Mouse (Mus musculus) gastrocnemius, postnatal 25 days (tissue): ENCODE results near the gene Strn4. TPM values are rescaled to one million over a fixed set of nuclear protein-coding genes. Genes with fewer than 3 reads are reported as not detected.
A peak's percentile ranks its signal among the peaks of the same experiment; 100 is the strongest.

ENCODE experiments used
- DNase-seq: peaks from one replicate; pipeline ENCODE4 v3.0.0; 2022
- long read RNA-seq, 2 experiments: library from polyadenylated mRNA; stranded (forward); transcript quantifications; one replicate each; pipeline ENCODE4 v2.0.0; 2021
- total RNA-seq, 2 experiments: library from RNA; stranded (reverse); gene quantifications; 1 replicate in 1 of 2; 2 replicates in 1 of 2; pipeline ENCODE4 v1.2.3; 2021

Gene Strn4
- 10 to 100 TPM; 13.2 to 22.4 TPM for total RNA-seq
- long read RNA-seq, experiment 1, transcript Strn4-201 (18 exons, 3,535 nt), result major isoform, 5 of 11 reads
- long read RNA-seq, experiment 1, partial matches to known transcripts, result 1 of 11 reads
- long read RNA-seq, experiment 1, other reads (novel, unspliced or antisense), result 1 of 11 reads
- long read RNA-seq, experiment 2, transcript Strn4-202 (18 exons, 3,082 nt), result minor isoform, 6 of 29 reads
- long read RNA-seq, experiment 2, transcript Strn4-201 (18 exons, 3,535 nt), result major isoform, 12 of 29 reads
- long read RNA-seq, experiment 2, partial matches to known transcripts, result 7 of 29 reads
- long read RNA-seq, experiment 2, other reads (novel, unspliced or antisense), result 4 of 29 reads

- no peak for DNase-seq
These were observed at the start of gene Strn4 for GRCm38 (mm10) chr7:16815351-16815941. TSS of gene Strn4 (plus strand) at chr7:16815889.

- DNase-seq, result no peak
These were observed 49.2 kb upstream of the Strn4 start for GRCm38 (mm10) chr7:16766443-16766842.

GRCm38 (mm10) chr7:16775888-16776287 is 39.8 kb upstream of the Strn4 start:
- DNase-seq, result no peak

DNA sequence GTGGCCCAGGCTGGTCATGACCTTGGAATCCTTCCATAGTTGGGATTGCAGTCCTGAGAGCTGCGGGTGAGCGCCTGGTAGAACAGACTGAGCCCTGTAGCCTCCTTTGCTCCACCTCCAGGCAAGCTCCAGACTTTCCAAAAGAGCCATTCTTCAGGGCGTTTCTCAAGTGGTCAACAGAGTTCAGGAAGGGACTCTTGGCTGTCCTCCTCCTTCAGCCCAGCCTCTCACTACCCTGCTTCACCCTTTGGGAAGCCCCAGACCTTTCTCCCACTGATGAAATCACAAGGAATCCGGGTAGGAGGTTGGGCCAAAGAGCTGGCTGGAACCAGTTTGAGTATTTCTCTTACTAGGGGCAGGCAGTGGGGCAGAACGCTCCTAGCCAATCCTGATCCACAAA is 35.6 kb upstream of the Strn4 start:
- DNase-seq, result peak; percentile 76

- DNase-seq, result peak; percentile 89
These were observed 34.7 kb upstream of the Strn4 start, which contains the start of gene Slc1a5 for GRCm38 (mm10) chr7:16780825-16781554. TSS of gene Slc1a5 (plus strand) at chr7:16781340.

DNA sequence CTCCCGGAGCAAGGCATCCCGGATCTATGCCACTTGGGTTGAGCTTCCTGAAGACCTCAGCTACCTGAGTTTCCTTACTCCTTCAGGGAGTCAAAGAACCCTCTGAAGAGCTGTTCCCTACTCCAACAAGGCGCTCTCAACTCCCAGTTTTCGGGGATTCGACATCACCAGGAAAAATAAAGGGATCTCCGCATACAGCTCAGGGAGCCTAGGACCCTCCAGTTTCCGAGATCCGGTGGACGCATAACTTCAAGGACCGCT is 34.2 kb upstream of the Strn4 start:
- DNase-seq, result no peak

DNA sequence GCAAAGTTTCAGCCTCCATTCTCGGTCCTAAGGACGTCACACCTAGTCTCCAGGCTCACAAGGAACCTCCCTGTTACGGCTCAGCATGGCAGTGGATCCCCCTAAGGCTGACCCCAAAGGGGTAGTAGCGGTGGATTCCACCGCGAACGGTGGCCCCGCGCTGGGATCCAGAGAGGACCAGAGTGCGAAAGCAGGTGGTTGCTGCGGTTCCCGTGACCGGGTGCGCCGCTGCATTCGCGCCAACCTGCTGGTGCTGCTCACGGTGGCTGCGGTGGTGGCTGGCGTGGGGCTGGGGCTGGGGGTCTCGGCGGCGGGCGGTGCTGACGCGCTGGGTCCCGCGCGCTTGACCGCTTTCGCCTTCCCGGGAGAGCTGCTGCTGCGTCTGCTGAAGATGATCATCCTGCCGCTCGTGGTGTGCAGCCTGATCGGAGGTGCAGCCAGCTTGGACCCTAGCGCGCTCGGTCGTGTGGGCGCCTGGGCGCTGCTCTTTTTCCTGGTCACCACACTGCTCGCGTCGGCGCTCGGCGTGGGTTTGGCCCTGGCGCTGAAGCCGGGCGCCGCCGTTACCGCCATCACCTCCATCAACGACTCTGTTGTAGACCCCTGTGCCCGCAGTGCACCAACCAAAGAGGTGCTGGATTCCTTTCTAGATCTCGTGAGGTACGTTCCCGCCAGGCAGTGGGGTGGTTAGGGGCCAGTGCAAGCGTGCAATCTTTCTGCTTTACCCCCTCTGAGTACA is 33.7 kb upstream of the Strn4 start:
- DNase-seq, result no peak

DNA sequence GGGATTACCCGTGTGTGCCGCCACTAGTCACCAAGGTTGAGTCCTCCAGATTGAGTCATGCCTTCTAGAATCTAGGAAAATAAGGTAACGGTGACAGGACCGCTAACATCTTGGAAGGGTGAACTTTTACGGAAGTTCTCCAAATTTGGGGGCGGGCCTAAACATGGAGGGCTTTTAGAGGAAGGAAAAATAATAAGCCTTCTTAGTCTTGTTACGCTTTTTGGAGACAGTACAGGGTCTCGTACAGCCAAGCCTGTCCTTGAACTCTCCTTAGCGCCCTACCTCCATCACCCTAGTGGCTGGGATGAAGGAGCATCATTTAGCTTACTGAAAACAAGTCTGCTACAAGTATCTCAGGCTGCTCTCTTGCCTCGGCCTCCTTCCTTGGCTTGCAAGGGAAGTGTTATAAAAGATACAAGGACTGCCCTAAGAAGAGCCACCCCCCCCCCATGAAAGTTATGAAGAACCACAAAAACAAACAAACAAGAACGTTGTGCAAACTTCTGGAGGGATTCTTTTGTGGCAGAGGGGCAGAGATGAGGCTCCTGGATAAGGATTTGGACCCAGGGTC is 33.0 kb upstream of the Strn4 start:
- no peak for DNase-seq

- no peak for DNase-seq
These were observed 32.4 kb upstream of the Strn4 start for GRCm38 (mm10) chr7:16783224-16783688.

- peak; percentile 48 for DNase-seq
These were observed 31.8 kb upstream of the Strn4 start for GRCm38 (mm10) chr7:16783758-16784415.

GRCm38 (mm10) chr7:16784498-16784976 is 31.2 kb upstream of the Strn4 start:
- no peak for DNase-seq

GRCm38 (mm10) chr7:16785541-16786083 is 30.1 kb upstream of the Strn4 start:
- DNase-seq, result no peak

DNA sequence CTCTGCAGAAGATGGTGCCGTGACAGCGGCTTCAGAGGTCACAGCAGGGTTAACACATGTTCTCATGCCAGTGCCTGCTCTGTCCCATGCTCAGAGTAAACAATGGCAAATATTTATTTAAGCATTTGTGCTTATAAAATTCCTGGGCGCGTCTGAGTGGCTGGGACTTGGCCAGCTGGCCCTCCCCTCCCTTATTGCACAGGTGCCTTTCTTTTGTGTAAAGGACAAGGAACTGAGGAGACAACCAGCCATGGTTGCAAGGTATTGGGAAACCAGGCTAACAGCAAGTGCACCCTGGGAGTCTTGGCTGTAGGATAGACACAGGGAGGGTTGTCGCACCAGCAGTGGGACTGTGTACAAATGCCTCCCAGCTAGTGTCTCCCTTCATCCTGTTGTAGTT is 23.4 kb upstream of the Strn4 start:
- DNase-seq, result no peak

- DNase-seq, result no peak
These were observed 22.5 kb upstream of the Strn4 start for GRCm38 (mm10) chr7:16793010-16793725.

DNA sequence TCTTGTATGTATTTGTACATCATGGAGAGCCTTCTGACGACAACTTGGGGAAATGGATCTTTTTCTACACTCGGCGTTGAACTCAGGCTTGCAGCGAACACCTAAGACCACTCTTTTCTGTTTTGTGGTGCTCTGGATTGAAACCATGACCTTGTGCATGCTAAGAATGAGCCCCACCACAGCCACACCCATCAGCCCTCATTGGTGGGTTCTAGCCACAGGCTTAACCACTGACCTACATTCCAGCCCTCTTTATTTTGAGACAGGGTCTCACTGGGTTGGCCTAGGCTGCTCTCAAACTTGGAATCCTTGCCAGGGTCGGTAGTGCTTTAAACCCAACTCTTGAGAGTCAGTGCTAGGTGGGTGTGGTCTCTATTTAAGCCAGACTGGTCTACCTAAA is 20.8 kb upstream of the Strn4 start:
- no peak for DNase-seq

DNA sequence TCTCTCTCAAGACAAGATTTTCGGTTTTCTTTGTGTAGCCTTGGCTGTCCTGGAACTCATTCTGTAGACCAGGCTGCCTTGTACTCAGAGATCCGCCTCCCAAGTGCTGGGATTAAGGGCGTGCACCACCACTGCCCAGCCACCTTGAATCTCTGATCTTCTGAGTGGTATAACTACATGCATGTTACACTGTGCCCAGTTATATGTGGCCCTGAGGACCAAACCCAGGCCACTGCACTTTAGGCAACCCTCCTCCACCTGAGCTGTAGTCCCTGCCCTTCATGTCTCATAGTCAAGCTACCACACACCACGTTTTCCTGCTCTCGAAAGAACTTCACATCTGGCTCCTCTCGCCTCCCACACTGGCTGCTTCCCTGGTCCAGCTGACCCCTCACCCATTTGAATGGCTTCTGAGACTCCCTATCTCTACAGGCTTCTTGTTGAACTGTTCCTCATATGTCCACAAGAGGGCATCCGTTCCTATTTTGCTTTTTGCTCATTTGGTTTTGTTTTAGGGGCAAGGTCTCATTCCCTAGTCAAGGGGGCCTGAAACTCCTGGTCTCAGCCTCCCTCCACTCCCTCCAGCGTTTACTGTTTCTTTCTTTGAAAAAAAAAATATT is 11.2 kb upstream of the Strn4 start:
- no peak for DNase-seq

DNA sequence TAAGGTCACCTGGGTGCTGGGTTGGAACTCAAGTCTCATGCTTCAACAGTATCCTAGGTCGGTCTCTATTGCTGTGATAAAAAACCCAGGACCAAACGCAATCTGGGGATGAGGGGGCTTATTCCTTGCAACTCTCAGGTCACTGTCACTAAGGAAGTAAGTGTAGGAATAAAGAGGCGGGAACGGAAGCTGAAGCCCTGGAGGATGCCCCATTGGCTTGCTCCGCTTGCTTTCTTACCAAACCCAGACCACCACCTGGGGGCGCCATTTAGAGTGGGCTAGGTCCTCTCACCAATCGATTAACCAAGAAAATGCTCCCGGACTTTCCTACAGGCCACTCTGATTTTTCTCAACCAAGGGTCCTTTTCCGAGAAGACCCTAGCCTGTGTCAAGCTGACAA is 7.8 kb upstream of the Strn4 start:
- no peak for DNase-seq

GRCm38 (mm10) chr7:16808647-16809046 is 7.0 kb upstream of the Strn4 start:
- no peak for DNase-seq

DNA sequence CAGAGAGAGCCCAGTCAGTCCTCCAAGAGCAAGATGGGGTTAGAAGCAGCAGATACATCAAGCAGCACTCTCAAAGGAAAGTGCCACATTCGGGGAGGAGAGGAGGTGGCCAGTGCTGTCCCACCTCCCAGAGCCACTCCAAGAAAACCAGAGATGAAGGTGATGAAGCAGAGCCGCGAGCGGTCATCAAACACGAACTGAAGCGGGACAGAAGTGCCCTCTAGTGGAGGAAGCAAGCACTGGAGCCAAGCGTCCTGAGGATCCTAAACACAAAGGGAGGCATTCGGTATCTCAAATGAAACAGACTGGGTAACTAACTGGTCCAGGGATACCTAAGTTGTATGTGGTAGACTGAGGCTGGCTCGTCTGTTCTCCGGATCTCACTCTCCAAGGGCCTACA is 6.0 kb upstream of the Strn4 start:
- peak; percentile 47 for DNase-seq

GRCm38 (mm10) chr7:16810399-16810919 is 5.2 kb upstream of the Strn4 start:
- no peak for DNase-seq
